Comparison of ENCODE assay signal across 10 mouse cellular contexts in the genomic region with DNA sequence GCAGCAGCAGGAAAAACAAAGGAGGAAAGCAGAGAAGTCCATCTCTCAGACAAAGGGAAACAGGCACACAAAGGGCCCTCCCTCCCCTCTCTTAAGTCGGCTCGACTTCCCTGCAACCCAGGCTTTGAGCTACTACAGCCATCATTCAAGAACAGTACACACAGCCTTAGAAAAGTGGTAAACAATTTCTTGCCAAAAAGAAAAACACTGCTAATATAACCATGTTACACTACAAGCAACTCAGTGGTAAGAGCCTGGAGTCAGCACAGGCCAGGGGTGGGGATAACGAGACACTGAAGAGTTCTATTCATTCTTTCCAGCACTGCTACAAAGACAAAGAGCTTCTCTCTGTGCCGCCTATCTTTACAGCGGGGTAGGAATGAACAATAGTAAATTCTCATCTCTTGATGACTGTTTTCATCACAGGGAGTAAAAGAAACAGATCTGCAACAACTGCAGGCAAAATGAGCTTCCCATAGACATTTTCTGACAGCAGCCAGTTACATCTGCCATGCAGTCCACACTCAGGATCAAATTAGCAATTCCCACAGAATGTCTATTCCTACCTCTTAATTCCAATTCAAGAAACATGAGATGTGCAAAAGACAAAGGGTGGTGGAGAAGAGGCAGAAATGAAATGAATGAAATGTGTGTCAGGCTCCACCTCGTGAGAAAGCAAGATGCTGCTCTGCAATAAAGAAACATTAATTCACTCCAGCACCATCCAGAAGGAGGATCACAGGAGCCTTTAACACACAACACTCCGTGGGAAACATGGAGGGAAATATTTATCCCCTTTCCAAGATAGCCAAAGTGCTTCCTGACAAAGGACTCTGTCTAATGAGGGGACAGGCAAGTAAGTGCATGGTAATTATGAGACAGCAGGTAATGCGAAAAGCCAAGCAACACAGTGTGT.
DNase-seq lines count a peak whose midpoint lies in the region; ATAC-seq and TF ChIP-seq lines count a peak whose summit lies in the region.
"Had no signal": no experiment of that assay in that cellular context is flagged by ENCODE, and none has a peak within 500 bp of the region (broad histone marks: within the 10 kb centered on the region; RNA-seq: fewer than 3 reads in every experiment).

No protein-coding gene starts in this region.

- 0 out of 2 replicates have a peak overlapping the region, but pooled peaks have one; percentile 45 for H3K27ac ChIP-seq in hindbrain, embryonic 11.5 days (ENCODE audit: low read depth, low read length)

- 25% methylated on average over 8 of the region's 8 CpGs for WGBS in hindbrain, embryonic 11.5 days

- TF ChIP-seq POLR2A in brain, embryonic 14.5 days (IDR thresholded peaks at IDR 0.05; ENCODE audit: borderline replicate concordance, extremely low read depth, insufficient read depth, insufficient read length, poor library complexity, severe bottlenecking) = no peak
- TF ChIP-seq POLR2A in myocyte (IDR thresholded peaks at IDR 0.05; ENCODE audit: insufficient read length, low read depth) = no peak

- H3ac ChIP-seq in myocyte (ENCODE audit: control insufficient read depth, insufficient read length) = no peak overlapping the region

- peak; percentile 70 for ATAC-seq in hindbrain, embryonic 11.5 days (ENCODE audit: low FRiP score)

- H3K79me2 ChIP-seq in myocyte (ENCODE audit: control insufficient read depth, insufficient read depth) = no peaks in the 10 kb centered on the region

- intact Hi-C loops in gastrocnemius, postnatal 36 days (cut with DNase I) = no loop called here

- H3K4me3 ChIP-seq in hindbrain, embryonic 11.5 days (ENCODE audit: low read depth, low read length) = no peak overlapping the region
- H3K4me3 ChIP-seq in myocyte = no peak overlapping the region

- no peak for TF ChIP-seq CTCF in brain, embryonic 14.5 days (IDR thresholded peaks at IDR 0.05; ENCODE audit: borderline replicate concordance, extremely low read depth, insufficient read depth, insufficient read length)

- H3K4me2 ChIP-seq in hindbrain, embryonic 11.5 days (replicated peaks; ENCODE audit: low read depth, low read length) = no peak overlapping the region
- peak overlapping the region; percentile 1 for H3K4me2 ChIP-seq in myocyte (ENCODE audit: low read depth)

- H3K4me1 ChIP-seq in hindbrain, embryonic 11.5 days (replicated peaks; ENCODE audit: control insufficient read depth, insufficient read depth, low read length) = peaks cover 4% of the 10 kb centered on the region; the same call in 1 of the 2 replicates

- DNase-seq in ZHBTc4 (ENCODE audit: low read depth, low spot score) = peak; percentile 35
- DNase-seq in brain, embryonic 14.5 days (ENCODE audit: low read depth) = peak; percentile 67
- DNase-seq in hindbrain, embryonic 11.5 days (ENCODE audit: low spot score) = peak; percentile 51
- no peak for DNase-seq in adrenal gland, postnatal 4 days (ENCODE audit: low spot score in 2 of 2)
- no peak for DNase-seq in gastrocnemius, postnatal 36 days
- no peak for DNase-seq in thymus, postnatal 10 days (ENCODE audit: low spot score in 2 of 2)
- DNase-seq: cerebellum, postnatal 14 days; kidney, adult 18-20 months; thymus, adult 18-20 months had no signal

- no peaks in the 10 kb centered on the region for H3K9me3 ChIP-seq in hindbrain, embryonic 11.5 days (ENCODE audit: control insufficient read depth, low read length)

- H3K9ac ChIP-seq in hindbrain, embryonic 11.5 days (ENCODE audit: low read depth, low read length) = peak overlapping the region; percentile 29

- no peaks in the 10 kb centered on the region for H3K27me3 ChIP-seq in hindbrain, embryonic 11.5 days (ENCODE audit: control insufficient read depth, insufficient read depth, low read length)
- no peaks in the 10 kb centered on the region for H3K27me3 ChIP-seq in myocyte (ENCODE audit: control insufficient read depth, insufficient read depth, insufficient read length)

- no peaks in the 10 kb centered on the region for H3K36me3 ChIP-seq in hindbrain, embryonic 11.5 days (ENCODE audit: control insufficient read depth, insufficient read depth, low read length)
- no peaks in the 10 kb centered on the region for H3K36me3 ChIP-seq in myocyte (ENCODE audit: control insufficient read depth, insufficient read depth)

TF ChIP-seq in myocyte, 11 proteins besides CTCF, POLR2A, EP300 and RAD21:
- TF ChIP-seq SRF (IDR thresholded peaks at IDR 0.05; ENCODE audit: control insufficient read depth, insufficient read length, low read depth) (no peak), MYOD1 (IDR thresholded peaks at IDR 0.05; ENCODE audit: control insufficient read depth in 1 of 3, insufficient read length in 2 of 3, low read depth in 2 of 3) (no peak), POLR2AphosphoS2 (IDR thresholded peaks at IDR 0.05; ENCODE audit: insufficient read length, low read depth) (no peak), USF1 (IDR thresholded peaks at IDR 0.05; ENCODE audit: low read depth) (no peak), MAX (IDR thresholded peaks at IDR 0.05; ENCODE audit: low read depth) (no peak), REST (IDR thresholded peaks at IDR 0.05; ENCODE audit: insufficient read depth, insufficient read length) (no peak), MYOG (IDR thresholded peaks at IDR 0.05; ENCODE audit: control insufficient read depth in 1 of 3, insufficient read depth in 1 of 3, insufficient read length in 2 of 3, low read depth in 2 of 3) (no peak), TCF12 (IDR thresholded peaks at IDR 0.05; ENCODE audit: insufficient read depth, poor library complexity, severe bottlenecking) (no peak), CEBPB (IDR thresholded peaks at IDR 0.05; ENCODE audit: insufficient read depth, poor library complexity, severe bottlenecking) (no peak), TCF3 (IDR thresholded peaks at IDR 0.05; ENCODE audit: insufficient read length, low read depth) (no peak), E2F4 (IDR thresholded peaks at IDR 0.05; ENCODE audit: insufficient read depth) (no peak)
TF ChIP-seq in myocyte: peak in this region for 0.

Comparison
In these comparisons a context has a peak if more than half of its experiments do, and no peak if none do; other contexts are left out.
1. DNase-seq: peak in ZHBTc4 (single experiment), brain, embryonic 14.5 days (single experiment) and hindbrain, embryonic 11.5 days (single experiment); none in adrenal gland, postnatal 4 days (0 of 2), gastrocnemius, postnatal 36 days (0 of 2) and thymus, postnatal 10 days (0 of 2).